Mouse (Mus musculus) ES-E14 (cell line): ENCODE data around the gene Hrc. TPM values are rescaled to one million over a fixed set of nuclear protein-coding genes. Genes with fewer than 3 reads are reported as not detected.

ENCODE experiments used
- DNase-seq: peaks from one replicate; pipeline ENCODE4 v3.0.0-alpha.2; 2013; ENCODE audit warnings: low read depth, low spot score
- H3K27ac ChIP-seq: 2 replicates; pipeline ENCODE4 v1.5.1; 2012; ENCODE audit warnings: low read depth, mild to moderate bottlenecking, low read length, moderate library complexity, mixed read lengths; ENCODE audit not compliant: poor library complexity, insufficient read depth, severe bottlenecking
- H3K36me3 ChIP-seq: 2 replicates; pipeline ENCODE4 v1.6.1; 2012; ENCODE audit warnings: mild to moderate bottlenecking, low read length, moderate library complexity, mixed read lengths; ENCODE audit not compliant: control insufficient read depth, poor library complexity, insufficient read depth, severe bottlenecking
- H3K4me1 ChIP-seq, 2 experiments: fragments of 150-350 bp in 1 of 2; sonication (generic) in 1 of 2; 2 replicates each; pipeline ENCODE4 v1.6.1; 2012; ENCODE audit warnings: low read length in 2 of 2, mild to moderate bottlenecking in 1 of 2, mixed read lengths in 1 of 2; ENCODE audit not compliant: control insufficient read depth in 2 of 2, insufficient read depth in 2 of 2, poor library complexity in 1 of 2
- H3K4me3 ChIP-seq, 2 experiments: fragments of 150-350 bp in 1 of 2; sonication (generic) in 1 of 2; 2 replicates each; pipeline ENCODE4 v1.5.1; 2012; ENCODE audit warnings: low read length in 2 of 2, low read depth in 1 of 2, mild to moderate bottlenecking in 1 of 2, mixed read lengths in 1 of 2; ENCODE audit not compliant: insufficient read depth in 1 of 2, poor library complexity in 1 of 2, severe bottlenecking in 1 of 2
- H3K9ac ChIP-seq: 2 replicates; pipeline ENCODE4 v1.6.1; 2012; ENCODE audit warnings: low read depth, mild to moderate bottlenecking, low read length, mixed read lengths; ENCODE audit not compliant: poor library complexity, insufficient read depth, severe bottlenecking
- H3K9me3 ChIP-seq: fragments of 150-350 bp; sonication (generic); 2 replicates; pipeline ENCODE4 v1.6.1; 2012; ENCODE audit warnings: low read depth, mild to moderate bottlenecking, low read length; ENCODE audit not compliant: control insufficient read depth, insufficient read depth
- CHD2 ChIP-seq: IDR thresholded peaks from 2 replicates; pipeline ENCODE4 v1.6.1; 2014; ENCODE audit warnings: mild to moderate bottlenecking, low read depth, low read length, inconsistent platforms
- HCFC1 ChIP-seq: IDR thresholded peaks from 2 replicates; pipeline ENCODE4 v1.6.1; 2012; ENCODE audit warnings: low read length, inconsistent platforms, borderline replicate concordance; ENCODE audit not compliant: insufficient read depth
- MAFK ChIP-seq: IDR thresholded peaks from 2 replicates; pipeline ENCODE4 v1.6.1; 2014; ENCODE audit warnings: mild to moderate bottlenecking, low read depth, low read length, inconsistent platforms; ENCODE audit not compliant: insufficient read depth
- ZC3H11A ChIP-seq: IDR thresholded peaks from 2 replicates; pipeline ENCODE4 v1.6.1; 2012; ENCODE audit warnings: low read depth, mild to moderate bottlenecking, inconsistent platforms, low read length, borderline replicate concordance
- ZNF384 ChIP-seq: IDR thresholded peaks from 2 replicates; pipeline ENCODE4 v1.6.1; 2012; ENCODE audit warnings: low read depth, low read length, inconsistent platforms
- in situ Hi-C, 2 experiments: fragments of 600-800 bp; cut with MboI; formaldehyde crosslinking; loops; one replicate each; pipeline ENCODE4 v1.15.1; 2025; ENCODE audit warnings: low sequenced_read_pairs in 2 of 2, inconsistent platforms in 1 of 2; ENCODE audit not compliant: unreplicated experiment in 2 of 2
- total RNA-seq: library from RNA; depleted of rRNA; stranded (reverse); fragments of 300-350 nt; gene quantifications from 2 replicates; pipeline ENCODE4 v1.2.3, GENCODE M21; 2012

Gene Hrc
- total RNA-seq, 1 experiment: 0.71 TPM

- in situ Hi-C loops: no loop called here
- DNase-seq: no peak
- Histone ChIP-seq H3K4me1 (no peaks in the 10 kb centered on the region), H3K9ac (no peak overlapping the region), H3K27ac (no peak overlapping the region), H3K4me3 (no peak overlapping the region), H3K36me3 (peaks cover 13% of the 10 kb centered on the region; the same call in 1 of the 2 replicates), H3K9me3 (no peaks in the 10 kb centered on the region)
- TF ChIP-seq HCFC1 (no peak), MAFK (no peak), ZC3H11A (no peak), ZNF384 (no peak)
Observed at GRCm38 (mm10) chr7:45325800-45326199, 9.3 kb upstream of the Hrc start.

GRCm38 (mm10) chr7:45328841-45329475 lies 6.1 kb upstream of the Hrc start:
- in situ Hi-C loops: no loop called here
- Histone ChIP-seq H3K9me3 (no peaks in the 10 kb centered on the region), H3K9ac (no peak overlapping the region), H3K36me3 (peaks cover 8% of the 10 kb centered on the region; the same call in 1 of the 2 replicates), H3K4me3 (no peak overlapping the region), H3K4me1 (peaks cover 5 to 9% of the 10 kb centered on the region in 2 experiments; a peak in 3 of 4 replicates), H3K27ac (no peak overlapping the region)
- TF ChIP-seq MAFK (no peak), ZNF384 (no peak), ZC3H11A (no peak), HCFC1 (no peak), CHD2 (no peak)
- DNase-seq: no peak

- Histone ChIP-seq H3K4me1 (peaks cover 5 to 18% of the 10 kb centered on the region in 2 experiments; a peak in 3 of 4 replicates), H3K9ac (no peak overlapping the region), H3K4me3 (no peak overlapping the region), H3K27ac (no peak overlapping the region), H3K9me3 (no peaks in the 10 kb centered on the region), H3K36me3 (peaks cover 2% of the 10 kb centered on the region; the same call in 1 of the 2 replicates)
- in situ Hi-C loops: no loop called here
- TF ChIP-seq CHD2: no peak
- no peak for TF ChIP-seq ZC3H11A
- no peak for TF ChIP-seq HCFC1
- no peak for TF ChIP-seq MAFK
- no peak for TF ChIP-seq ZNF384
- no peak for DNase-seq
Observed at GRCm38 (mm10) chr7:45331502-45331901, 3.6 kb upstream of the Hrc start.

- no peaks in the 10 kb centered on the region for H3K9me3 ChIP-seq
- peak overlapping the region; percentile 74 to 81 for H3K4me3 ChIP-seq
- peak; percentile 95 for DNase-seq
- H3K36me3 ChIP-seq: no peaks in the 10 kb centered on the region
- H3K9ac ChIP-seq: peak overlapping the region; percentile 74
- H3K4me1 ChIP-seq: peaks cover 5 to 25% of the 10 kb centered on the region in 2 experiments; a peak in 3 of 4 replicates
- TF ChIP-seq CHD2: no peak
- TF ChIP-seq HCFC1: no peak
- TF ChIP-seq ZNF384: no peak
- TF ChIP-seq ZC3H11A: no peak
- no peak for TF ChIP-seq MAFK
- in situ Hi-C loops: no loop called here
- H3K27ac ChIP-seq: peak overlapping the region; percentile 12; the same call in 1 of the 2 replicates
Observed at GRCm38 (mm10) chr7:45332685-45333425, 2.2 kb upstream of the Hrc start.
